Mouse (Mus musculus) c-Kit-positive CD71-positive TER-119-negative erythroid progenitor cells, embryonic 14.5 days (primary cell): ENCODE measurements around the gene Tecrl.

Source experiments
- DNase-seq: peaks from one replicate; pipeline ENCODE4 v3.0.0-alpha.2; 2013; ENCODE audit warnings: low read depth

Gene Tecrl

GRCm38 (mm10) chr5:83354846-83355561, at the start of gene Tecrl:
Tecrl (minus strand) TSS chr5:83355195.
- no peak for DNase-seq

- DNase-seq, result no peak
These were observed 30.0 kb upstream of the Tecrl start for GRCm38 (mm10) chr5:83385021-83385420.

GRCm38 (mm10) chr5:83351615-83352014, 3.4 kb downstream of the Tecrl start:
- DNase-seq, result no peak

GRCm38 (mm10) chr5:83339144-83339543, 15.9 kb downstream of the Tecrl start:
- DNase-seq, result no peak

GRCm38 (mm10) chr5:83267148-83267776, 87.7 kb downstream of the Tecrl start:
- no peak for DNase-seq

DNA sequence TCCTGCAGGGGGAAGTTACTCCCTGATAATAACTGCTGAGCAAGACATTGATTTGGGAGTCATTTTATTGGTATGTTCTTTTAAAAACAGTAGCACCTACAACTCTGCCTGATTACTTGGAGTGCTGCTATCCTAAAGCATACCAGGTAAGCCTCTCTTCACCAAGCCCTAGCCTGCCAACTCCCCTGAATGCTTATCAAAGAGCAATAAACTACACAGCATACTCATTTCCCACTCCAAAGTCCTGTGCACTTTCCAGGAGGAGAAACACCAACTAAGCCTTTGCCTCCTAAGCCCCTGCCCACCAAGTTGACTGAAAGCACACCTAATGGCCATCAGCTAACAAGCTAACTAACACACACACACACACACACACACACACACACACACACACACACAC, 94.9 kb downstream of the Tecrl start:
- no peak for DNase-seq

GRCm38 (mm10) chr5:83254141-83254540, 100.9 kb downstream of the Tecrl start:
- DNase-seq, result no peak

GRCm38 (mm10) chr5:83238848-83239452, 116.0 kb downstream of the Tecrl start:
- no peak for DNase-seq
